Mouse (Mus musculus) right cerebral cortex, postnatal 10 days (tissue): ENCODE results near the gene Dnttip2.
A peak's percentile ranks its signal among the peaks of the same experiment; 100 is the strongest.

Source experiments
- DNase-seq, 2 experiments: peaks; one replicate each; pipeline ENCODE4 v3.0.0; 2021; ENCODE audit warnings: low spot score in 2 of 2

Dnttip2 gene

DNA sequence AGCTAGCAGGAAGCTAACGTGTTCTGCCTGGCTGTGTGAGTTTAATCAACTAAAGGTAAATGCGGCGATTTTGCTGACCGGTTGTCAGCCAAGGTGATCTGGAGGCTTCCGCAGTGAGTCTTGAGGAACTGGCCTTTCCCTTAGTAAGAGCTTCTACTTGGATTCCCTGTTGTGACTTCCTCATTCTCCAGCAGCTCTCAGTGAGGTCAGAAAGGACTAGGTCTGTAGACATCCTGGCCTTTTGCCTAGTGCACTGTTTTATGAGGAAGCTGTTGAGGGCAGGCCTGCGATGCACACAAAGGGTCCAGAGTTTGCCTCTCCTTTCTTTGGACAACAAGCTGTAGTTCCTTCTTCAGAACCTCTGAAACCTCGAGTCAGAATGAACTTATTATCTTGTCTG lies 16.5 kb downstream of the Dnttip2 start:
- DNase-seq: peak; percentile 58 to 66

DNA sequence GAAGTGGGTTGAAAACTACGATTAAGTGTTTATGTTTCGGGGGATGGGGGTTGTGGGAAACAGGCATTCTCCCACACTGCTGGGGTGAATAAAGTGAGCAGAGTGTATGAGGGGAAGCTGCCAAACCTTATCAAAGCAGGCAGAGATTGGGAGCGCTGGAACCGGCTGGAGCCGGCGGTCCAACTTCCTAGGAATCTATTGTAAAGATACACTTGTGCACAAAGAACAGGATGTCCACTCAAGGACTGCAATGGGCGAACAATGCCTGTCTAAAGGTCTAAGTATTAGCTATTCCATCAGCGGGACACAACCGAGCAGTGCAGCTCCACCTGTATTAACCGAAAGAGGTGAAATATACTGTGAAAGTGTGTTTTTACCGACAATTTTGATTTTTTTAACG lies 17.6 kb downstream of the Dnttip2 start:
- no peak for DNase-seq

DNA sequence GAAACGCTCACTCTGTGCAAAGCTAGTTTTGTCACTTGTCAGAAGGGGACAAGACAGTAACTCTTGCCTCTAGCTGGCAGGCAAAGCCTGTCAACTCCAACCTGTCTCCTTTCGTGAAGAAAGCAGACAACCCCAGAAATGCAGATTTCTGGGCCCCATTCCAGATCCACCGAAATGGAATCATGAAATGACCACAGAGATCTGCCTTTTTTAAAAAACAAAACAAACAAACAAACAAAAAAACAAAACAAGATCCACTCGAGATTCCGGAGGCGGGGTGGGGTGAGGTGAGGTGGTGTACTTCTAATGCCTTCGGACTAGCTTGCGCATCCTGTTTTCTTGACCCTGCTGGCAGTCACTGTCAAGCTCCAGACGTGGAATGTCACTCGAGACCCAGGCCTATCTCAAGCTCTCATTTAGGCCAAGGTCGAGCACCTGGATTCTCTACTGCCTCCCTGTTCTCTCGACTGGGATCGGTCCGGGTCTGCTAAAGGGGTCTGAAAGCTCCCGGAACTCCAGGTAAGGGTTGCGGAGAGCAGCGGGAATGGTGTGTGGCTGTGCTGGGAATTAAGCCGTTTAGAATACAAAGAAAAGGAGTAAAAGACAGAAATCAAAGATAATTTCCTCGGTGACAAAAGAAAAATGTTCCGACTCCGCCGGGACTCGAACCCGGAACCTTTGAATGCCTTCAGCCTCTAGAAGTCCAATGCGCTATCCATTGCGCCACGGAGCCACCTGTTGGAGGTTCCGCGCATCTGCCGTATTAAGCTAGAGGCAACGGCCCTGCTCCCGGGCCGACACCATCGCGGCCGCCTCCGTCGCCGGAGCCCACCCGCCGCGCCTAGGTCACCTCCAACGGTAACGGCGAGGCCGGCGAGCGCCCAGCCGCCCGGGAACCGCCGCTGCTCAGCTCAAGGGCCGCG lies 18.4 kb downstream of the Dnttip2 start:
- DNase-seq: peak; percentile 89 to 90

DNA sequence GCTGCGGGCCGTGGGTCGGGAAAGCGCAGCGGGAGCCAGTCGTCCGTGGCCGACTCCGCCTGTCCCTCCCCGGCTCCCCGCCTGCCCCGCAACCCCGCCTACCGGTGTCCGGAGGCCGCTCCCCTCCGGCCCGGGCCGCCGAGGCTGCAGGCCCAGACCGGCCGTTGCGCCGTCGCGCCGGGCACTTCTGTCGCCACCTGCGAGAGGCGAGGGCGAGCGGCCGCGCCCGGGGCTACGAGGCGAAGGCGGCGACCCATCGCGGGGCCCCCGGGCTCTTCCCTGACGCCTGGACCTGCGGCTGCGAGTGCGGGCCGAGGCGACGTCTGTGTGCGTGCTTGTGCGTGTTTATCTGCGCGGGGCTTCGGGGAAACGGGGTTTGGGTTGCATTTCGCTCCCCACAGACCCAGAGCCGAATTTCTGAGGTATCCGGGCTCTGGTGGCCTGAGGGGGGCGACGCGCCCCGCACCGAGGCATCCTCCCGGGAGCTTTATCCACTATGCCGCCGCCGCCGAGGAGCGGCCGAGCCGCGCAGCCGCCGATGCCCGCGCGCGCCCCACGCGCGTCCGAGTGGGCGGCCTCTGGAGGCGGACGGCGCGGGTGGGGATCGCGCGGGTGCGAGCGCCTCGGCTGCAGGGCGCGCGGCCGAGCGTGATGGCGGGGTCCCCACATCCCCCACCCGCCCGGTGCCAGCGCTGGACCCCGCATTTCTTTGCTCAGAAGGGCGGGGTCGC lies 19.2 kb downstream of the Dnttip2 start:
- peak in 1 of 2 experiments; percentile 84 for DNase-seq

- peak; percentile 97 to 98 for DNase-seq
Observed at GRCm38 (mm10) chr3:122293954-122294850, 20.0 kb downstream of the Dnttip2 start, which contains the start of gene Bcar3. TSS of gene Bcar3 (plus strand) at chr3:122294136.

GRCm38 (mm10) chr3:122295511-122295910 lies 21.3 kb downstream of the Dnttip2 start:
- peak; percentile 77 to 79 for DNase-seq

GRCm38 (mm10) chr3:122296979-122297378 lies 22.8 kb downstream of the Dnttip2 start:
- DNase-seq: no peak

DNA sequence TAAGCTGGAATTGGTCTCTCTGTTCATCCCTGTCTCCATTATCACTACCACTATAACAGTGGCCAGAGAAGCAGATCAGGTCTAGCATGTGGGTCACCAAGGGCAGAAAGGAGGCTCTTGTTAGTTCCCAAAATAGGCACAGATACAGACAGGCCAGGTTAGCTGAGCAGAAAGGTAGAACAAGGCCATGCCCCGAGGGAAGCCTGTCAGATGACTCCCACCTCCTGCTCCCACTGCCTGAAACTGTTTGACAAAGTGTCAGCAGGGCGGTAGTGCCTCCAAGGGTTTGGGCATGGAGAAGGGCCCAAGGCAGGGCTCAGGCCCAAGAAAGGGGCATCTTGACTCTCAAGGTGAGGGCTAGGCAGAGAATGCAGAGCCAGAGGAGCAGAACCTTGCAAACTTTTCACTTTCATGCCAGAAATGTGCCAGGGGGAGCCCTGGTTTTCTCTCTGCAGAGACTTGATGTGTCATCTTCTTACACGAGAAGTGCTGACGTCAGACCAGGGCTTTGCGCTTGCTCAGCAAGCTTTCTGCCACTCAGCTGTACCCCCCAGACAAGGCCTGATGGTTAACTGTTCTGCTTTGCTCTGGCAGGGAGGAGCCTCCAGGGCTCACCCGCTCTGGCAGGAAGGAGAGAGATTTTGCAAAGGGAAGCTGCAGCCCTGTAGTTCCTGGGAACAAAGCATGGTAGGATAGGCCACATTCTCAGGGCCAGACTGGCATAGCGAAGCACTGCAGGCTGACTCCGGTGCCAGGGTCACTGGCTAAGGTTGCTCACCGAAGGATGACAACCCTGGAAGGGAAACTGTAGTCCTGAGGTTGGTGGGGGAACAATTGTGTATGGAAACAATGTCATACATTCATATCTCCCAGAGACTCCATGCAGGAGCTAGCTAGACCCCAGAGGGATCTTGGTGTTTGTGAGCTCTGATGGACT lies 27.1 kb downstream of the Dnttip2 start:
- peak; percentile 82 to 90 for DNase-seq

DNA sequence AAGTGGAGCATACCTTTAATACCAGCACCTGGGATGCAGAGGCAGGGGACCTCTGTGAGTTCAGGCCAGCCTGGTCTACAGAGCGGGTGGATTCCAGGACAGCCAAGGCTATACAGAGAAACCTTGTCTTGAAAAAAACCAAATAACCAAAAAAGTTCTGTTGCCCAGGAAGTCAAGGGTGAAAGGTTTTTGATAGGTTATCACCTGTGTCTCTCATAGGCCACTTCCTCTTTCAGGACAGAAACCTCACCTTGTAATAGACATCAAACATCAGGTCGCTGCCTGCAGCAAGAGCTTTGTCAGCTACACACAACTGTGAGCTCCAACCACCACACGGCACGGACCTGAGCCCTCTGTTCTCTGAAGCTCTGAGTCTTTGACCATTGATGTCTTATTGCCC lies 30.4 kb downstream of the Dnttip2 start:
- DNase-seq: no peak

GRCm38 (mm10) chr3:122307894-122308671 lies 33.9 kb downstream of the Dnttip2 start:
- DNase-seq: no peak

- DNase-seq: no peak
Observed at GRCm38 (mm10) chr3:122308981-122309380, 34.8 kb downstream of the Dnttip2 start.

GRCm38 (mm10) chr3:122312078-122312477 lies 37.9 kb downstream of the Dnttip2 start:
- DNase-seq: peak; percentile 77 to 86

DNA sequence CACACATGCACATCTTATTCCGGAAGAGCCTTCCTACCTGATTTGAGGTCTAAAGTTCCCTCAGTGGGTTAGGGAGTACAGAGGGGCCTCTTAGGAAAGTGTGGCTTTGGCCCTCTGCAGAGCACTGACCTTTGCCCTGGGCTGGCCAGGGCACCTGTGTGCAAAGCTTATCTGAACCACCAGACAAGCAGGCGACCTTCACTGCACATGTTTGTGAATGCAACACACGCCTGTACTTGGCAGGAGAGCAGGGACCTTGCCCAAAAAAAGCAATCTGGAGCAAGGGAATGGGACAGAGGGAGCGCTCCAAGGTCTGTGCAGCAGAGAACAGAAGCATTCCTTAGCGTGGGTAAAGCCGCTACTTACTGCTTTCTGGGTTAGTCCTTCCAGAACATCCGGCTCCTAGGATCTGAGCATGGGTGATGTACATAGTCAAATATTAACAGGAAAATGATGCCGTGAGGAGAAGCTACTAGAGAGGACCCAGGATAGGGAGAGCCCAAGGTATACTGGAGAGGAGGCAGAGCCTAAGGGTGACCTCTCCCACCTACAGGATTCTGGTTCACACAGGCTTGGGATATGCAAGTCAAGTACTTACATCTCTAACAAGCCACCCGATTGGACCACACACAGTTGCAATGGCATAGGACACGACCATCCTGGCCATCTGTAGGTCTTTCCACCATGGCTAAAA lies 38.9 kb downstream of the Dnttip2 start:
- peak in 1 of 2 experiments; percentile 32 for DNase-seq

GRCm38 (mm10) chr3:122313936-122314335 lies 39.7 kb downstream of the Dnttip2 start:
- DNase-seq: no peak

- no peak for DNase-seq
Observed at GRCm38 (mm10) chr3:122316621-122317020, 42.4 kb downstream of the Dnttip2 start.

GRCm38 (mm10) chr3:122317339-122317738 lies 43.2 kb downstream of the Dnttip2 start:
- DNase-seq: no peak

DNA sequence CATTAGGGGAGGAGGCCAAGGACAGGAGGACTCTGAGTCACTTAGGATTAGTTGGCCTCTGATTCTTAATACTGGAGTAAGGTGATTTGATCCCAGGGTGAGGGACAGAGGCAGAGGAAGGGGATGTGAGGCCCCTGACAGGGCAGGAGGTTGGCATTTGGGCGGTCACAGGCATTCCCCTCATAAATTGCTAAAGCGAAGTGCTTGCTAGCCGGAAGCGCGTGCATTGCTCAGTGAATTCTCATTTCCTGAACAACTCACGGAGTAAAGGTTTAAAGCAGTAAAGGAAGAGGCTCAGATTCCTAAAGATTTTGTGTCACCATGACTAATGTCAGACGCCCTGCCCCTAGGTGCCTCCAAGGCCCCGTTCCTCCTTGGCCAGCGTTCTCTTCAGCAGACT lies 48.0 kb downstream of the Dnttip2 start:
- DNase-seq: no peak

DNA sequence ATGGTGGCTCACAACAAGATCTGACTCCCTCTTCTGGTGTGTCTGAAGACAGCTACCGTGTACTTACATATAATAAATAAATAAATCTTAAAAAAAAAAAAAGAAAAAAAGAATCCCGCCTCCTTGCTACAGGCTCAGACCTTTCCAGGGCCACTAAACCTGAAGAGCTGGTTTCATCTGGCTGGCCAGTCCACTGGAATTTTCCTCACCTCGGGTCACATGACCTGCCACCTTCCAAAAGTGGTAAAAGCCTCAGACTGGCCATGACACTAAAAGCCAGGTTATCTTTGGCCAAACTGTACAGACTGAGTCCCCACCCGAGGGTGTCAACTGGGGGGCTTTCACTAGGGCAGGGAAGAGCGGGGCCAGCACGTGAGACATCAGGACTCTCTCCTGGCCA lies 49.7 kb downstream of the Dnttip2 start:
- DNase-seq: no peak

GRCm38 (mm10) chr3:122324528-122324927 lies 50.3 kb downstream of the Dnttip2 start:
- no peak for DNase-seq
